Mouse (Mus musculus): ENCODE measurements around the gene Gcm1. TPM values are rescaled to one million over a fixed set of nuclear protein-coding genes. Genes with fewer than 3 reads are reported as not detected.

Gcm1 gene
- polyA plus RNA-seq, 1 experiment from 2014 or later: not detected

GRCm38 (mm10) chr9:78035296-78035695 is 16.4 kb upstream of the Gcm1 start:
- H3K4me2 ChIP-seq (ENCODE audit: low read depth, low read length): no peak overlapping the region
- H3K9me3 ChIP-seq (ENCODE audit: control insufficient read depth, low read length): no peaks in the 10 kb centered on the region
- no peaks in the 10 kb centered on the region for H3K36me3 ChIP-seq (ENCODE audit: control insufficient read depth, insufficient read depth, low read length)
- no peak overlapping the region for H3K27ac ChIP-seq (ENCODE audit: low read depth, low read length)
- no peak for ATAC-seq (ENCODE audit: low read depth)
- no peak overlapping the region for H3K4me3 ChIP-seq (ENCODE audit: low read depth, low read length)
- WGBS: 92% methylated on average over 5 of the region's 5 CpGs
- H3K27me3 ChIP-seq (ENCODE audit: control insufficient read depth, insufficient read depth, low read length): no peaks in the 10 kb centered on the region
- H3K9ac ChIP-seq (replicated peaks; ENCODE audit: low read depth, low read length): no peak overlapping the region
- H3K4me1 ChIP-seq (ENCODE audit: control insufficient read depth, insufficient read depth, low read length): no peaks in the 10 kb centered on the region

GRCm38 (mm10) chr9:78035831-78036230 is 15.9 kb upstream of the Gcm1 start:
- Histone ChIP-seq H3K36me3 (ENCODE audit: control insufficient read depth, insufficient read depth, low read length) (no peaks in the 10 kb centered on the region), H3K27me3 (ENCODE audit: control insufficient read depth, insufficient read depth, low read length) (no peaks in the 10 kb centered on the region), H3K27ac (ENCODE audit: low read depth, low read length) (no peak overlapping the region), H3K9ac (replicated peaks; ENCODE audit: low read depth, low read length) (no peak overlapping the region), H3K4me2 (ENCODE audit: low read depth, low read length) (no peak overlapping the region), H3K4me1 (ENCODE audit: control insufficient read depth, insufficient read depth, low read length) (no peaks in the 10 kb centered on the region), H3K4me3 (ENCODE audit: low read depth, low read length) (no peak overlapping the region), H3K9me3 (ENCODE audit: control insufficient read depth, low read length) (no peaks in the 10 kb centered on the region)
- WGBS: 91% methylated on average over 8 of the region's 8 CpGs
- ATAC-seq (ENCODE audit: low read depth): no peak

GRCm38 (mm10) chr9:78038755-78039489 is 12.8 kb upstream of the Gcm1 start:
- 39% methylated on average over 18 of the region's 18 CpGs for whole genome bisulfite sequencing
- Histone ChIP-seq H3K4me1 (ENCODE audit: control insufficient read depth, insufficient read depth, low read length) (no peaks in the 10 kb centered on the region), H3K27me3 (ENCODE audit: control insufficient read depth, insufficient read depth, low read length) (no peaks in the 10 kb centered on the region), H3K4me2 (ENCODE audit: low read depth, low read length) (no peak overlapping the region), H3K36me3 (ENCODE audit: control insufficient read depth, insufficient read depth, low read length) (no peaks in the 10 kb centered on the region), H3K9me3 (ENCODE audit: control insufficient read depth, low read length) (no peaks in the 10 kb centered on the region), H3K27ac (ENCODE audit: low read depth, low read length) (no peak overlapping the region), H3K9ac (replicated peaks; ENCODE audit: low read depth, low read length) (no peak overlapping the region), H3K4me3 (ENCODE audit: low read depth, low read length) (no peak overlapping the region)
- peak; percentile 21; the same call in 1 of the 2 replicates for ATAC-seq (ENCODE audit: low read depth)

- H3K4me3 ChIP-seq (ENCODE audit: low read depth, low read length): no peak overlapping the region
- H3K27me3 ChIP-seq (ENCODE audit: control insufficient read depth, insufficient read depth, low read length): no peaks in the 10 kb centered on the region
- no peaks in the 10 kb centered on the region for H3K9me3 ChIP-seq (ENCODE audit: control insufficient read depth, low read length)
- WGBS: 86% methylated on average over 6 of the region's 6 CpGs
- H3K9ac ChIP-seq (replicated peaks; ENCODE audit: low read depth, low read length): no peak overlapping the region
- no peak for ATAC-seq (ENCODE audit: low read depth)
- H3K36me3 ChIP-seq (ENCODE audit: control insufficient read depth, insufficient read depth, low read length): no peaks in the 10 kb centered on the region
- no peak overlapping the region for H3K27ac ChIP-seq (ENCODE audit: low read depth, low read length)
- no peak overlapping the region for H3K4me2 ChIP-seq (ENCODE audit: low read depth, low read length)
- H3K4me1 ChIP-seq (ENCODE audit: control insufficient read depth, insufficient read depth, low read length): no peaks in the 10 kb centered on the region
Measured at GRCm38 (mm10) chr9:78045171-78045570, 6.6 kb upstream of the Gcm1 start.

- Histone ChIP-seq H3K27me3 (ENCODE audit: control insufficient read depth, insufficient read depth, low read length) (no peaks in the 10 kb centered on the region), H3K4me2 (ENCODE audit: low read depth, low read length) (no peak overlapping the region), H3K27ac (ENCODE audit: low read depth, low read length) (no peak overlapping the region), H3K4me1 (ENCODE audit: control insufficient read depth, insufficient read depth, low read length) (no peaks in the 10 kb centered on the region), H3K9ac (replicated peaks; ENCODE audit: low read depth, low read length) (no peak overlapping the region), H3K4me3 (ENCODE audit: low read depth, low read length) (no peak overlapping the region), H3K36me3 (ENCODE audit: control insufficient read depth, insufficient read depth, low read length) (no peaks in the 10 kb centered on the region), H3K9me3 (ENCODE audit: control insufficient read depth, low read length) (no peaks in the 10 kb centered on the region)
- no peak for ATAC-seq (ENCODE audit: low read depth)
- 61% methylated on average over 20 of the region's 20 CpGs for WGBS
Measured at GRCm38 (mm10) chr9:78046755-78047154, 5.0 kb upstream of the Gcm1 start.

GRCm38 (mm10) chr9:78050452-78050970 is 1.2 kb upstream of the Gcm1 start:
- Histone ChIP-seq H3K36me3 (ENCODE audit: control insufficient read depth, insufficient read depth, low read length) (no peaks in the 10 kb centered on the region), H3K4me2 (ENCODE audit: low read depth, low read length) (no peak overlapping the region), H3K9ac (replicated peaks; ENCODE audit: low read depth, low read length) (no peak overlapping the region), H3K9me3 (ENCODE audit: control insufficient read depth, low read length) (no peaks in the 10 kb centered on the region), H3K27ac (ENCODE audit: low read depth, low read length) (no peak overlapping the region), H3K4me3 (ENCODE audit: low read depth, low read length) (no peak overlapping the region), H3K4me1 (ENCODE audit: control insufficient read depth, insufficient read depth, low read length) (no peaks in the 10 kb centered on the region), H3K27me3 (ENCODE audit: control insufficient read depth, insufficient read depth, low read length) (no peaks in the 10 kb centered on the region)
- WGBS: 56% methylated on average over 5 of the region's 5 CpGs
- ATAC-seq (ENCODE audit: low read depth): no peak

- Histone ChIP-seq H3K4me1 (ENCODE audit: control insufficient read depth, insufficient read depth, low read length) (no peaks in the 10 kb centered on the region), H3K27me3 (ENCODE audit: control insufficient read depth, insufficient read depth, low read length) (no peaks in the 10 kb centered on the region), H3K4me3 (ENCODE audit: low read depth, low read length) (no peak overlapping the region), H3K9me3 (ENCODE audit: control insufficient read depth, low read length) (no peaks in the 10 kb centered on the region), H3K36me3 (ENCODE audit: control insufficient read depth, insufficient read depth, low read length) (no peaks in the 10 kb centered on the region), H3K4me2 (ENCODE audit: low read depth, low read length) (no peak overlapping the region), H3K27ac (ENCODE audit: low read depth, low read length) (no peak overlapping the region), H3K9ac (replicated peaks; ENCODE audit: low read depth, low read length) (no peak overlapping the region)
- ATAC-seq (ENCODE audit: low read depth): no peak
- WGBS: 81% methylated on average over 8 of the region's 8 CpGs
Measured at GRCm38 (mm10) chr9:78053821-78054220, 2.1 kb downstream of the Gcm1 start.

- Histone ChIP-seq H3K9me3 (ENCODE audit: control insufficient read depth, low read length) (no peaks in the 10 kb centered on the region), H3K9ac (replicated peaks; ENCODE audit: low read depth, low read length) (no peak overlapping the region), H3K4me2 (ENCODE audit: low read depth, low read length) (no peak overlapping the region), H3K4me1 (ENCODE audit: control insufficient read depth, insufficient read depth, low read length) (no peaks in the 10 kb centered on the region), H3K27me3 (ENCODE audit: control insufficient read depth, insufficient read depth, low read length) (no peaks in the 10 kb centered on the region), H3K27ac (ENCODE audit: low read depth, low read length) (no peak overlapping the region), H3K36me3 (ENCODE audit: control insufficient read depth, insufficient read depth, low read length) (no peaks in the 10 kb centered on the region), H3K4me3 (ENCODE audit: low read depth, low read length) (no peak overlapping the region)
- no peak for ATAC-seq (ENCODE audit: low read depth)
- WGBS: 79% methylated on average over 3 of the region's 3 CpGs
Measured at GRCm38 (mm10) chr9:78054298-78054697, 2.6 kb downstream of the Gcm1 start.

- H3K36me3 ChIP-seq (ENCODE audit: control insufficient read depth, insufficient read depth, low read length): no peaks in the 10 kb centered on the region
- H3K4me2 ChIP-seq (ENCODE audit: low read depth, low read length): no peak overlapping the region
- 91% methylated on average over 16 of the region's 16 CpGs for WGBS
- no peaks in the 10 kb centered on the region for H3K27me3 ChIP-seq (ENCODE audit: control insufficient read depth, insufficient read depth, low read length)
- no peak overlapping the region for H3K9ac ChIP-seq (replicated peaks; ENCODE audit: low read depth, low read length)
- no peak overlapping the region for H3K4me3 ChIP-seq (ENCODE audit: low read depth, low read length)
- H3K4me1 ChIP-seq (ENCODE audit: control insufficient read depth, insufficient read depth, low read length): no peaks in the 10 kb centered on the region
- no peak for ATAC-seq (ENCODE audit: low read depth)
- no peak overlapping the region for H3K27ac ChIP-seq (ENCODE audit: low read depth, low read length)
- H3K9me3 ChIP-seq (ENCODE audit: control insufficient read depth, low read length): no peaks in the 10 kb centered on the region
Measured at GRCm38 (mm10) chr9:78059525-78060120, 7.9 kb downstream of the Gcm1 start.

Measured in neural tube, embryonic 14.5 days (tissue).